Mouse (Mus musculus): Measurements from ENCODE around the gene Slc16a7. TPM values are rescaled to one million over a fixed set of nuclear protein-coding genes. Genes with fewer than 3 reads are reported as not detected.

The Slc16a7 gene
- 5.1 and 7.0 TPM in 2 replicates for polyA plus RNA-seq (2014; fragmentation: Nextera tagmentation; extraction: Ambion mirVana)

GRCm38 (mm10) chr10:125388876-125389786 lies at the start of gene Slc16a7:
TSS of gene Slc16a7 (minus strand) at chr10:125389465.
- under 1% methylated on average over 49 of the region's 67 CpGs for WGBS
- ATAC-seq (ENCODE audit: low FRiP score) (peak; percentile 94), DNase-seq (ENCODE audit: low spot score) (peak; percentile 78)
- H3K4me3 ChIP-seq (ENCODE audit: low read depth, low read length) = peak within 1 kb of the TSS; percentile 72
- H3K4me2 ChIP-seq (replicated peaks; ENCODE audit: low read depth, low read length) = peak within 1 kb of the TSS; percentile 75
- H3K9ac ChIP-seq (ENCODE audit: low read depth, low read length) = peak within 1 kb of the TSS; percentile 61
- no peaks in the 10 kb centered on the region for H3K27me3 ChIP-seq (ENCODE audit: control insufficient read depth, insufficient read depth, low read length)
- H3K4me1 ChIP-seq (replicated peaks; ENCODE audit: control insufficient read depth, insufficient read depth, low read length) = no peaks in the 10 kb centered on the region
- no peaks in the 10 kb centered on the region for H3K9me3 ChIP-seq (ENCODE audit: control insufficient read depth, low read length)
- H3K27ac ChIP-seq (ENCODE audit: low read depth, low read length) = no peak within 1 kb of the TSS
- H3K36me3 ChIP-seq (ENCODE audit: control insufficient read depth, insufficient read depth, low read length) = no peaks in the 10 kb centered on the region

- ATAC-seq (ENCODE audit: low FRiP score) = no peak
- Histone ChIP-seq H3K4me3 (ENCODE audit: low read depth, low read length) (no peak overlapping the region), H3K27me3 (ENCODE audit: control insufficient read depth, insufficient read depth, low read length) (no peaks in the 10 kb centered on the region), H3K27ac (ENCODE audit: low read depth, low read length) (no peak overlapping the region), H3K4me1 (replicated peaks; ENCODE audit: control insufficient read depth, insufficient read depth, low read length) (no peaks in the 10 kb centered on the region), H3K9me3 (ENCODE audit: control insufficient read depth, low read length) (no peaks in the 10 kb centered on the region), H3K9ac (ENCODE audit: low read depth, low read length) (no peak overlapping the region), H3K36me3 (ENCODE audit: control insufficient read depth, insufficient read depth, low read length) (no peaks in the 10 kb centered on the region), H3K4me2 (replicated peaks; ENCODE audit: low read depth, low read length) (no peak overlapping the region)
- DNase-seq (ENCODE audit: low spot score) = no peak
- WGBS = 70% methylated on average over 6 of the region's 6 CpGs
Observed at GRCm38 (mm10) chr10:125418795-125419194, 29.5 kb upstream of the Slc16a7 start.

DNA sequence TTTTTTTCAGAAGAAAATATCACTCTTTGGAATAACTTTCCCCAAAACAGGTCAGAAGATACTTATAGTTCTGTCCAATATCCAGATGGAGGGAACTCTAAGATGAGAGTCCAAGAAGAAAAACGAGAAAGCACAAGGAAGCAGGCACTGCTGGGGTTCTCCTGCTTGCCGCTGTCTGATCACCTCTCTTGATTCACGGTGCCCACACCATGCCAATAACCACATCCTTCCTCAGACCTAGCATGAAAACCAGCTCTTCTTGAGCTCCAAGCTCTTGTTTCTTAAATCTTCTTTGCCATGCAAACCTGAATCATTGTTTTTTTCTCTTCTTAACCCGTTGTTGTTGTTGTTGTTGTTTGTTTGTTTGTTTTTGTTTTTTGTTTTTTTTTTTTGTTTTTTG lies 10.5 kb upstream of the Slc16a7 start:
- Histone ChIP-seq H3K4me2 (replicated peaks; ENCODE audit: low read depth, low read length) (no peak overlapping the region), H3K36me3 (ENCODE audit: control insufficient read depth, insufficient read depth, low read length) (no peaks in the 10 kb centered on the region), H3K4me1 (replicated peaks; ENCODE audit: control insufficient read depth, insufficient read depth, low read length) (no peaks in the 10 kb centered on the region), H3K4me3 (ENCODE audit: low read depth, low read length) (no peak overlapping the region), H3K9me3 (ENCODE audit: control insufficient read depth, low read length) (no peaks in the 10 kb centered on the region), H3K27ac (ENCODE audit: low read depth, low read length) (no peak overlapping the region), H3K27me3 (ENCODE audit: control insufficient read depth, insufficient read depth, low read length) (no peaks in the 10 kb centered on the region), H3K9ac (ENCODE audit: low read depth, low read length) (no peak overlapping the region)
- ATAC-seq (ENCODE audit: low FRiP score) (no peak), DNase-seq (ENCODE audit: low spot score) (no peak)
- 85% methylated on average over 4 of the region's 4 CpGs for WGBS

- Histone ChIP-seq H3K27ac (ENCODE audit: low read depth, low read length) (no peak overlapping the region), H3K9me3 (ENCODE audit: control insufficient read depth, low read length) (no peaks in the 10 kb centered on the region), H3K9ac (ENCODE audit: low read depth, low read length) (no peak overlapping the region), H3K4me3 (ENCODE audit: low read depth, low read length) (no peak overlapping the region), H3K4me2 (replicated peaks; ENCODE audit: low read depth, low read length) (peak overlapping the region; percentile 75; the same call in 1 of the 2 replicates), H3K4me1 (replicated peaks; ENCODE audit: control insufficient read depth, insufficient read depth, low read length) (no peaks in the 10 kb centered on the region), H3K27me3 (ENCODE audit: control insufficient read depth, insufficient read depth, low read length) (no peaks in the 10 kb centered on the region), H3K36me3 (ENCODE audit: control insufficient read depth, insufficient read depth, low read length) (no peaks in the 10 kb centered on the region)
- peak; percentile 5 for DNase-seq (ENCODE audit: low spot score)
- WGBS = 93% methylated on average over 6 of the region's 6 CpGs
- ATAC-seq (ENCODE audit: low FRiP score) = no peak
Observed at GRCm38 (mm10) chr10:125390011-125390410, 746 bp upstream of the Slc16a7 start.

- Histone ChIP-seq H3K4me3 (ENCODE audit: low read depth, low read length) (peak overlapping the region; percentile 72), H3K27me3 (ENCODE audit: control insufficient read depth, insufficient read depth, low read length) (no peaks in the 10 kb centered on the region), H3K9me3 (ENCODE audit: control insufficient read depth, low read length) (no peaks in the 10 kb centered on the region), H3K9ac (ENCODE audit: low read depth, low read length) (peak overlapping the region; percentile 61), H3K4me2 (replicated peaks; ENCODE audit: low read depth, low read length) (peak overlapping the region; percentile 75), H3K27ac (ENCODE audit: low read depth, low read length) (no peak overlapping the region), H3K36me3 (ENCODE audit: control insufficient read depth, insufficient read depth, low read length) (no peaks in the 10 kb centered on the region), H3K4me1 (replicated peaks; ENCODE audit: control insufficient read depth, insufficient read depth, low read length) (no peaks in the 10 kb centered on the region)
- DNase-seq (ENCODE audit: low spot score) (no peak), ATAC-seq (ENCODE audit: low FRiP score) (peak; percentile 13)
- 13% methylated on average over 7 of the region's 7 CpGs for WGBS
Observed at GRCm38 (mm10) chr10:125388481-125388875, 787 bp downstream of the Slc16a7 start.

- no peak overlapping the region for H3K9ac ChIP-seq (ENCODE audit: low read depth, low read length)
- peak; percentile 2 for DNase-seq (ENCODE audit: low spot score)
- H3K9me3 ChIP-seq (ENCODE audit: control insufficient read depth, low read length) = no peaks in the 10 kb centered on the region
- H3K4me3 ChIP-seq (ENCODE audit: low read depth, low read length) = no peak overlapping the region
- H3K27ac ChIP-seq (ENCODE audit: low read depth, low read length) = no peak overlapping the region
- H3K36me3 ChIP-seq (ENCODE audit: control insufficient read depth, insufficient read depth, low read length) = no peaks in the 10 kb centered on the region
- H3K4me2 ChIP-seq (replicated peaks; ENCODE audit: low read depth, low read length) = no peak overlapping the region
- no peak for ATAC-seq (ENCODE audit: low FRiP score)
- no peaks in the 10 kb centered on the region for H3K27me3 ChIP-seq (ENCODE audit: control insufficient read depth, insufficient read depth, low read length)
- H3K4me1 ChIP-seq (replicated peaks; ENCODE audit: control insufficient read depth, insufficient read depth, low read length) = no peaks in the 10 kb centered on the region
- 49% methylated on average over 14 of the region's 14 CpGs for WGBS
Observed at GRCm38 (mm10) chr10:125387782-125388415, 1.4 kb downstream of the Slc16a7 start.

DNA sequence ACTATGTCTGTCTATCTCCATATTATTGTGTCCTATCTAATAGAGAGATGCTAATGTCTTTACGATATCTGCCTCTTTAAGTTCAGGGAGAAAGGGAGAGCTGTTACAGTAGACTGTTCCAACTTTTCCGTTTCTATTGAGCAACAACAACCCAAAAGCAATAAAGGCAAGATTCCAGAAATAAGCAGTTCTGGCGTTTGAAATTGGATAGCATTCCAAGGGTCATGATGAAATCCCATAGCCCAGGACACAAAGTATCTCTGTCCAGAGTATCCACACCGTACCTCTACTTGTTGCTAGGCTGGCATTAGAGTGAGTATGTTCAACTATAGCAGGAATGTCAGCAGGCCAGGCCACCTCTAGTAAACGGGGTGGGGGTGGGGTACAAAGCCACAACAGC lies 13.7 kb downstream of the Slc16a7 start:
- H3K4me1 ChIP-seq (replicated peaks; ENCODE audit: control insufficient read depth, insufficient read depth, low read length) = no peaks in the 10 kb centered on the region
- H3K27ac ChIP-seq (ENCODE audit: low read depth, low read length) = no peak overlapping the region
- no peak overlapping the region for H3K9ac ChIP-seq (ENCODE audit: low read depth, low read length)
- H3K27me3 ChIP-seq (ENCODE audit: control insufficient read depth, insufficient read depth, low read length) = no peaks in the 10 kb centered on the region
- H3K4me2 ChIP-seq (replicated peaks; ENCODE audit: low read depth, low read length) = no peak overlapping the region
- no peak for ATAC-seq (ENCODE audit: low FRiP score)
- 81% methylated on average over 5 of the region's 5 CpGs for WGBS
- H3K4me3 ChIP-seq (ENCODE audit: low read depth, low read length) = no peak overlapping the region
- no peaks in the 10 kb centered on the region for H3K36me3 ChIP-seq (ENCODE audit: control insufficient read depth, insufficient read depth, low read length)
- no peak for DNase-seq (ENCODE audit: low spot score)
- no peaks in the 10 kb centered on the region for H3K9me3 ChIP-seq (ENCODE audit: control insufficient read depth, low read length)

- no peak overlapping the region for H3K9ac ChIP-seq (ENCODE audit: low read depth, low read length)
- DNase-seq (ENCODE audit: low spot score) (no peak), ATAC-seq (ENCODE audit: low FRiP score) (no peak)
- H3K4me1 ChIP-seq (replicated peaks; ENCODE audit: control insufficient read depth, insufficient read depth, low read length) = no peaks in the 10 kb centered on the region
- H3K27ac ChIP-seq (ENCODE audit: low read depth, low read length) = no peak overlapping the region
- no peaks in the 10 kb centered on the region for H3K36me3 ChIP-seq (ENCODE audit: control insufficient read depth, insufficient read depth, low read length)
- WGBS = 91% methylated on average over 13 of the region's 13 CpGs
- no peaks in the 10 kb centered on the region for H3K9me3 ChIP-seq (ENCODE audit: control insufficient read depth, low read length)
- no peak overlapping the region for H3K4me2 ChIP-seq (replicated peaks; ENCODE audit: low read depth, low read length)
- H3K4me3 ChIP-seq (ENCODE audit: low read depth, low read length) = no peak overlapping the region
- no peaks in the 10 kb centered on the region for H3K27me3 ChIP-seq (ENCODE audit: control insufficient read depth, insufficient read depth, low read length)
Observed at GRCm38 (mm10) chr10:125372666-125373065, 16.6 kb downstream of the Slc16a7 start.
